Comparison of ENCODE assay signal across 22 mouse cellular contexts in the genomic region with DNA sequence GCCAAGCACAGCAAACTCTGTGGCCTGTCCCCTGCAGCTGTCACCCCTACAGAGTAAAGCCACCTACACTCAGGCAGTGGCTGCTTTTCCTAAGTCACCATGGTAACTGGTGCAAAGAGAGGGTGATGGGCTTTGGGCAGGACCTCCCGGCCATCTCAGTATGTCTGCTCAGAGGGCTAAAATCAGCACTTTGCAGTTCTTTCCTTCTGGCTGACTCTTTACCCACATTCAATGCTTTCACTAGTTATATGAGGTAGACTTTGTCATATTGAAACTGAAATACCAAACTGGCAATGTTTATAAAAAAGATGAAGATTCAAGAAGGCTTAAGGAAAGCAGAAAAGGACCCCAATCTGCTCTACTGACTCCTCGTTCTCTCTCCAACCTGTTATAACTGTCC. TPM values are rescaled to one million over a fixed set of nuclear protein-coding genes. Genes with fewer than 3 reads are reported as not detected.
DNase-seq lines count a peak whose midpoint lies in the region; ATAC-seq lines count a peak whose summit lies in the region.
"Had no signal": no experiment of that assay in that cellular context is flagged by ENCODE, and none has a peak within 500 bp of the region (broad histone marks: within the 10 kb centered on the region; RNA-seq: fewer than 3 reads in every experiment).

No protein-coding gene starts in this region.

- peak; percentile 71 for DNase-seq in A20 (ENCODE audit: low read depth, low spot score)
- peak; percentile 12 for DNase-seq in CD4-positive helper T cell, adult 2 months (ENCODE audit: low read depth, low spot score)
- no peak for DNase-seq in left cerebral cortex, adult 11 months (ENCODE audit: low spot score)
- no peak for DNase-seq in kidney, adult 18-20 months
- no peak for DNase-seq in left cerebral cortex, adult 18-20 months (ENCODE audit: low spot score in 2 of 2)
- no peak for DNase-seq in urinary bladder, adult 18-20 months (ENCODE audit: low spot score in 2 of 2)
- DNase-seq: adrenal gland, postnatal 14 days; cerebellum, adult 11-12 months; cerebellum, adult 9-10 months; cerebellum, postnatal 25 days; forebrain, postnatal 0 days; gastrocnemius, postnatal 36 days; heart, adult 18-20 months; heart, postnatal 10 days; heart, postnatal 4 days had no signal

- ATAC-seq in activated CD4-positive, CD25-positive, alpha-beta regulatory T cell, adult 4 months = peak; percentile 30
- peak; percentile 7; the same call in 1 of the 2 replicates for ATAC-seq in intestine, embryonic 15.5 days
- ATAC-seq: forebrain, postnatal 0 days; hindbrain, embryonic 16.5 days had no signal

- H3K4me1 ChIP-seq in intestine, embryonic 15.5 days (replicated peaks) = no peaks in the 10 kb centered on the region
- H3K4me1 ChIP-seq: embryonic facial prominence, embryonic 13.5 days; heart, embryonic 10.5 days had no signal

- WGBS in intestine, embryonic 15.5 days = 82% methylated on average over 2 of the region's 2 CpGs

- H3K4me2 ChIP-seq in intestine, embryonic 15.5 days (replicated peaks) = no peak overlapping the region
- H3K4me2 ChIP-seq: embryonic facial prominence, embryonic 13.5 days; forebrain, embryonic 12.5 days; hindbrain, embryonic 12.5 days had no signal

- H3K9me3 ChIP-seq in intestine, embryonic 15.5 days = no peaks in the 10 kb centered on the region
- H3K9me3 ChIP-seq: embryonic facial prominence, embryonic 13.5 days; forebrain, embryonic 12.5 days; heart, embryonic 10.5 days; hindbrain, embryonic 12.5 days had no signal

- H3K36me3 ChIP-seq in intestine, embryonic 15.5 days = peaks cover 6% of the 10 kb centered on the region

- no peaks in the 10 kb centered on the region for H3K27me3 ChIP-seq in intestine, embryonic 15.5 days (replicated peaks)
- H3K27me3 ChIP-seq: embryonic facial prominence, embryonic 13.5 days; forebrain, embryonic 12.5 days; hindbrain, embryonic 12.5 days had no signal

- H3K9ac ChIP-seq in intestine, embryonic 15.5 days = no peak overlapping the region
- H3K9ac ChIP-seq: embryonic facial prominence, embryonic 13.5 days; forebrain, embryonic 12.5 days; forebrain, postnatal 0 days; hindbrain, embryonic 12.5 days had no signal

- no peak overlapping the region for H3K4me3 ChIP-seq in intestine, embryonic 15.5 days (replicated peaks)
- H3K4me3 ChIP-seq: embryonic facial prominence, embryonic 13.5 days; forebrain, embryonic 12.5 days; heart, embryonic 10.5 days; hindbrain, embryonic 12.5 days had no signal

- H3K27ac ChIP-seq in intestine, embryonic 15.5 days = no peak overlapping the region
- H3K27ac ChIP-seq: embryonic facial prominence, embryonic 13.5 days; forebrain, embryonic 12.5 days; heart, embryonic 10.5 days; hindbrain, embryonic 12.5 days had no signal

RNA-seq across cellular contexts. Expression of a gene that starts 33.3 kb away (rescaled TPM):
- 100 to 1,000 TPM; 513 to 559 TPM for polyA plus RNA-seq in activated CD4-positive, CD25-positive, alpha-beta regulatory T cell, adult 4 months (2017; shearing (Covaris generic))
- 181 and 186 TPM in 2 replicates for polyA plus RNA-seq in intestine, embryonic 15.5 days (2015; fragmentation: Nextera tagmentation; extraction: Ambion mirVana)
- 100 to 1,000 TPM; 178 to 186 TPM for total RNA-seq in left cerebral cortex, adult 18-20 months (2021)

Comparison
In these comparisons a context has a peak if more than half of its experiments do, and no peak if none do; other contexts are left out.
1. DNase-seq: peak in A20 (single experiment) and CD4-positive helper T cell, adult 2 months (single experiment); none in left cerebral cortex, adult 11 months (single experiment), kidney, adult 18-20 months (single experiment), left cerebral cortex, adult 18-20 months (0 of 2) and urinary bladder, adult 18-20 months (0 of 2).